Mouse (Mus musculus): ENCODE data around the gene Fetub. TPM values are rescaled to one million over a fixed set of nuclear protein-coding genes. Genes with fewer than 3 reads are reported as not detected.
"Not testable (repeated sequence)": the region's sequence is repeated elsewhere in the genome, so short reads cannot be mapped to it uniquely, and the experiment has no call there.

The Fetub gene
- total RNA-seq, 2 experiments from 2014 or later, result 0.25 TPM; not detected in 1

GRCm38 (mm10) chr16:22901326-22901725 lies 16.8 kb upstream of the Fetub start:
- no peak for DNase-seq (ENCODE audit: extremely low spot score in 1 of 2, low spot score in 1 of 2)

GRCm38 (mm10) chr16:22909290-22909689 lies 8.8 kb upstream of the Fetub start:
- no peak for DNase-seq (ENCODE audit: extremely low spot score in 1 of 2, low spot score in 1 of 2)

GRCm38 (mm10) chr16:22911986-22912385 lies 6.1 kb upstream of the Fetub start:
- DNase-seq (ENCODE audit: extremely low spot score in 1 of 2, low spot score in 1 of 2), result no peak

GRCm38 (mm10) chr16:22912886-22913285 lies 5.2 kb upstream of the Fetub start:
- no peak for DNase-seq (ENCODE audit: extremely low spot score in 1 of 2, low spot score in 1 of 2)

DNA sequence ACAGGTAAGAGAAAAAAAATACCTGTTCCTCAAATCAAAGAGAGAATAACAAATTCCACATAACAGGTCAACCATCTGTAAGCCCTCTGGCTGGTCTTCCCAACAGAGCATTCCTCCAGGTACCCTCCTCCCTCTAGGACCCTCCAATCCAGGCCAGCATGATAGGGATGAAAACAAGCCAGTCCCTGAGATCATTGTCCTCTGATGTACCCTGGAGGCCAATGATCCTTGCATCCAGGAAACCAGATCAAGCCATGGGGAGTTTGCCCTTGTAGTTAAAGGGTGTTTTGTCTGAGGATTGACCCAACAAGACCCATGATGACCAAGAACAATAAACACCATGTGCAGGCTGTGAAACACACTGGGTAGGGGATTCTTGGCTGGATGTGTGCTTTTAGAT lies 3.9 kb upstream of the Fetub start:
- DNase-seq (ENCODE audit: extremely low spot score in 1 of 2, low spot score in 1 of 2), result no peak

DNA sequence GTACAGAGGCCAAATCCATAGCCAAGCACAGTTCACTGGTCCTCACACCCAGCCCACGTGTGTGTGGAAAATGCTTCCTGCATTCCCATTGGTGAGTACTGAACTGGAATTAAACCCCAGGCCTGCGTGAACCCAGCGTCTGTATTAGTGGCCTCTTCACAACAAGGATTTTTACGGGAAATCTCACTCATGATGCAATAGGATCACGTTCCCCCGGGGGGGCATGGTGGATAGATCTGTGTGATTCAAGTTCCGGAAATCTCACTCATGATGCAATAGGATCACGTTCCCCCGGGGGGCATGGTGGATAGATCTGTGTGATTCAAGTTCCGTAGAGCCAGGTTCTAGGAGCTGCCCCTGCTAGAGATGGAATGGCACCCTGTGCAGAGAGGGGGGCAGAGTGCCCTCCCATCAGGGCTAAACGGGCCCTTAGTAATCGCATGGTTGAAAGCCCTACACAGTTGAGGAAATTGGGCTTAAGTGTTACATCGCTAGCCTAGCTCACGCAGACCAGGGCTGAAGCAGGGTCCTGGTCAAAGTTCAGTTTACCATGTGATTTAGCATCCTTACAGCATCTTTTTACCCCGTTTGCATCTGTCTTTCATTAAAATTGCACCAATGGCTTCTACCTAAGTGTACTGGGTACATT lies 654 bp downstream of the Fetub start:
- DNase-seq (ENCODE audit: extremely low spot score in 1 of 2, low spot score in 1 of 2), result no peak

DNA sequence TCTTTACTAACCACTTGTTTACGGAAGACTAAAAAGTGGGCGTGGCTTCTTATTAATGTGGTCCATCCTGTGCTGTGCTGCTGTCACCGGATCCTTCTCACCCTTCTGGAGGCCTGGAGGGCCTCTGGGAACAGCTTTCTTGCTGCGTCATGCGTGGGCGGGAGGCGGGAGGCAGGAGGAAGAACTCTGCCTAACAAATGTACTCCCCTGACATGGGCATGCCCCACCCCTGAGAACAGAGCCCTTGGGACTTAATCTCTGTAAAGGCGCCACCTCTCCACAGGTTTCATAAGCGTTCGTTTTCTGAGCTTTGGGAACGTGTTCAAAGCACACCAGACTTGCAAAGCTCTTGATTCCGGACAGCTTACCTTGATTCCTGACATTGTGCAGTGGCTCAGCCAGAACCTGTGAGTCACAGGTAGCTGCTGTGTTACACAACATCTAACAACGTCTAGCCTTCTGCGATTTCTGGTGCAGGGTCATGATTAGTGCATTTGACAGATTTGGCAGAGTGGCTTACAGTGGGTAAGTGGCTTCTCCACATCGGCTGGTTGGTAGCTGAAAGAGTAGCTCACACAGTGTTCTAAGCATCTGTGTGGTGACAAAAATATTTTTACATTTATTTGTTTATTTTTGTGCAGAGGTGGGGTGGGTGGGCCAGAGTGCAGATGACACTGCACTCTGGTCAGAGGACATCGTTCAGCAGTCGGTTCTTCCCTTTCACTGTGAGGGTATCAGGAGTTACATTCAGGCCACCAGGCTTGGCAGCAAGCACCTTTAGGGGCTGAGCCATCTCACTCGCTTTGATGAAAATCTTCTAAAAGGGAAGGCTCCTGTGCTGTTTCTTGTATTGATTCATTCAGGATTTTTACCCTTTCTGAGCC lies 2.1 kb downstream of the Fetub start:
- DNase-seq (ENCODE audit: extremely low spot score in 1 of 2, low spot score in 1 of 2), result no peak

- DNase-seq (ENCODE audit: extremely low spot score in 1 of 2, low spot score in 1 of 2), result no peak
Measured at GRCm38 (mm10) chr16:22921761-22922160, 3.6 kb downstream of the Fetub start.

DNA sequence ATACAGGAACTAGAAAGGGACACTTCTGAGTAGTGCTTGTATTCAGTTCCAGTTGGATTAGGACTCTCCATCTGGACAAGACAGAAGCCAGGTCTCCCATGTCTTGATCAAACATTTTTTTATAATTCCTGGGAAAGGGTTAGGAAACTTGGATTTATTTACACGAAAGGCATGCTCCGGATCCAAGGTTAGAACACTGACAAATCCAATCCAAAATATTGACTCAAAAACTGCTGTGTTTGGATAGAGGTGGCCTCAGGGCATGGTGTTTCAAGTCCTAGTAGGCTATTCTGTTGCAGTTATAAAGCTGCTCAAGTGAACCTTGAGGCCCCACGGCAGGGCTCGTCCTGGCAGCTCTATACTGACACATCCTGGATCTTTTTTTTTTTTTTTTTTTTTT lies 4.3 kb downstream of the Fetub start:
- no peak for DNase-seq (ENCODE audit: extremely low spot score in 1 of 2, low spot score in 1 of 2)

DNA sequence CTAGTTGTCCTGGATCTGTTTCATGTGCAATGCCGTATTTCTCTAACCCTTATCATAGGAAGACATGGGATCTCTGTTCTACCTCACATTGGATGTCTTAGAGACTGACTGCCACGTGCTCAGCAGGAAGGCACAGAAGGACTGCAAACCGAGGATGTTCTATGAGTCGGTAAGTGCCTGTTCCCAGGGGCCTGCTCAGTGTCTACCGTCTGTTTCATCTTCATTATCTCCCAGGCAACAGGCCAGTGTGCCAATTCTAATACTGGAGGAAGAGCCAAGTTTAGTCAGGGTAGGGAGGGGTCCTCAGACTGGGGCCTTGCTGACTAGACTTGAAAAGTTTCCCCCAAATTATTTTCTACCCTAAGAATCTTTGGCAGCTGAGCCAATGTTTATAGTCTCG lies 11.4 kb downstream of the Fetub start:
- no peak for DNase-seq (ENCODE audit: extremely low spot score in 1 of 2, low spot score in 1 of 2)

DNA sequence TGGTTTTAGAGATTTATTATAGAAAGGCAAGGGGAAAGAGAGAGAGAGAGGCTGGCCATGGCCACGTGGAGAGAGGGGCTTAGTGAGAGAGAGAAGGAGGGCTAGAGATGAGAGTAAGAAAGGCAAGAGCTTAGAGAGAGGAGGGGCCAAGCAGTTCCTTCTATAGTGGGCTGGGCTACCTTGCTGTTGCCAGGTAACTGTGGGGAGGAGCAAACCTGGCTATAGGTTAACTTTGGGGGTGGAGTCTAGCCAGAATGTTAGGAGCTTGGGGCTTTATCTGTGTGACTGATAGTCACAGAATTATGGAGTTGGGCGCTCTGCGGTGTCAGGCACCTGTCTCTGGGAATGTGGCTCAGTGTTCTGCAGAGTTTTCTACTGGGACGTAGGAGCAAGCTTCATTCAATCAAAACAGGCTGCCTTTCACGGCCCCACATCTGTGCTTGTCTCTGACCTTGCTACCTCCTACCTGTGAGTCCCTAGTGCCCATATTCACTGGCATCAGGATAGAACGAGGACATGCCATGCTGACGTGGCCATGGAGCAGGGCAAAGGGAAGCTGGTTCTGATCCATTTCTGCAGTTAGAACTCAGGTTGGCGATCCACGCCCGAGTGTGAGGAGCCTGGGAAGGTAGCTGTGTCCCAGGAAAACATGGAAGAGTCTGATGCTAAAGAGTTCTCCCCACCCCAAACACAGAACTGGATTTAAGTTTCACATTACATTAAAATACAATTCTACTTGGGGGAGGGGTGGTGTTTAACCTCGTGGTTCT lies 13.5 kb downstream of the Fetub start:
- DNase-seq (ENCODE audit: extremely low spot score in 1 of 2, low spot score in 1 of 2), result no peak

DNA sequence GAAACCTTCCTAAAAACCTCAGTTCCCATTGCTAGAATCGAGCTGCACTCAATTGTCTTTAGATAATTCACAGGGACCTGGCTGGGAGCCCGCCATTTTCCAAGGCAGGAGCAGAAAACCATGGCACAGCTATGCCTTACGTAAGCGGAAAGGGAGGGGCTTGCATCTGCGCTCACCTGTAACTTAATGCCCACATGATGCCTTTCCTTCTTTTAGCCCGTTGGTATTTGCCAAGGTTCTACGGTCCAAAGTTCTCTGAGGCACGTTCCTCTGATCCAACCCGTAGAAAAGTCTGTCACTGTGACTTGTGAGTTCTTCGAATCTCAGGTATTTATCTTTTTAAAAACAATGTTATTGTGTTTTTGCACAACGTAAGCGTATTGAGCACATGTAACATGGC lies 19.5 kb downstream of the Fetub start:
- no peak for DNase-seq (ENCODE audit: extremely low spot score in 1 of 2, low spot score in 1 of 2)

DNA sequence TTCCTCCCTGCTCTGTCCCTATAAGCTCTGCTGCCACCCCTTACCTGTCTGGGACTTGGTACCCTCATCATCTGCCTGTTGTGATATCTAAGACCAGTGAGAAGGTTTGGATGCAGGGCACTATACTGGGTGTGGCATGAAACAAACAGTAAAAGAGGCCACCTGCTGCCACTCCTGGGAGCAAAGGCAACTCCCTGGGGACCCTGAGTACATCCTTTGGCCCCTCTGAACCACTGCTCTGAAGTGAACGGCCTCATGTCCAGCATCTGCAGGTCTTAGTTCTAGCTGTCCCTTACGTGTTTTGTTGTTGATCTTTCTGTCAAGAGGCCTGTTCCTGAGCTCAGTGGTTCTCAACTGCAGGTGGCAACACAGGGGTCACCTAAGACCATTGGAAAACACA lies 20.4 kb downstream of the Fetub start:
- DNase-seq (ENCODE audit: extremely low spot score in 1 of 2, low spot score in 1 of 2), result no peak

DNA sequence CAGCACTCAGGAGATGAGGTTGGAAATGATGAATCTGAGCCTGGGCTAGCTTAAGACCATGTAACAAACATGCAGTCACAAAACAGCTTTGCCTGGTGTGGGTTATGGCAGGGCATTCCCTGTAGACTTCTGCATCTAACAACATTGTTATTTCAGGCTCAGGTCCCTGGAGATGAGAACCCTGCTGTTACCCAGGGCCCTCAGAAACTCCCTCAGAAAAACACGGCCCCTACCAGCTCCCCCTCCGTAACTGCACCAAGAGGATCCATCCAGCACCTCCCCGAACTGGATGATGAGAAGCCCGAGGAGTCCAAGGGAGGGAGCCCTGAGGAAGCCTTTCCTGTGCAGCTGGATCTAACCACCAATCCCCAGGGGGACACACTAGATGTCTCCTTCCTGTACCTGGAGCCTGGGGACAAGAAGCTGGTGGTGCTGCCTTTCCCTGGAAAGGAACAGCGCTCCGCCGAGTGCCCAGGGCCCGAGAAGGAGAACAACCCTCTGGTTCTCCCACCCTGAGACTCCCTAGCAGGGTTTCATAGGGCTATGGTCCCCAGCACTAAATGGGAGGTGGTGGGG lies 21.1 kb downstream of the Fetub start:
- DNase-seq (ENCODE audit: extremely low spot score in 1 of 2, low spot score in 1 of 2), result no peak

GRCm38 (mm10) chr16:22941825-22942476 lies 23.8 kb downstream of the Fetub start:
- DNase-seq (ENCODE audit: extremely low spot score in 1 of 2, low spot score in 1 of 2), result not testable (repeated sequence)

DNA sequence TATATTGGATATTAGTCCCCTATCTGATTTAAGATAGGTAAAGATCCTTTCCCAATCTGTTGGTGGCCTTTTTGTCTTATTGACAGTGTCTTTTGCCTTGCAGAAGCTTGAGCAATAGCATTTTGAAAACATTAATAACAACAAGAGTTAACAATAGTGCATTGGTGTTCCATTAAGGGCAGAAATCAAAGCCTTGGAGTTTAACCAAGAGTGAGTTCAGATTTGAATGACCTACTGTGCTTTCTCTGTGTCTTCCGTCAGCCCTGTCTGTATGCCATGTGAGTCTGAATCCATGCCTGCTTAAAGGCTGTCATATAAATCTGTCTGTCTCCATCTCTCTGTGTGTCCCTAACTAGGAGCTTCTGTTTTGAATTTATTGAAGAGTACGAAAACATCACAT lies 29.2 kb downstream of the Fetub start:
- no peak for DNase-seq (ENCODE audit: extremely low spot score in 1 of 2, low spot score in 1 of 2)

DNA sequence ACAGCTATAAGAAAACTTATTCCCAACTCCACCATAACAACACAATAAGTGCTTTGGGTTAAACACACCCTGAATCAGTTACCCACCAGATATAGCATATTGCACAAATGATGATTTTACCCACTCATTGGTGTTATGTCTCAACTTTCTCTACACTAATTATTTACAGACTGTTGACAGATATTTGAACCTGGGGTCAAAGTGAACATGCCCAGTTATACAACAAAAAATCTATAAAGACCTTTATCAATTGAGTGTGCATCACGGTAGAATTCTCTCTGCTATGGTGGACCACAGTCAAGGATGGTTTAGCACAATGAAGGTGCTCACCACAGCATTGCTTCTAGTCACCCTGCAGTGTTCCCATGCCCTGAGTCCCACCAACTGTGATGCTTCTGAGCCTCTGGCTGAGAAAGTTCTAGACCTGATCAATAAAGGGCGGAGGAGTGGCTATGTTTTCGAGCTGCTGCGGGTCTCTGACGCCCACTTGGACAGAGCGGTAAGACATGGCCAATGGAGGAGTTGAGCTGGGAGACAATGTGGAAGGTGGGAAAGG lies 32.8 kb downstream of the Fetub start, which contains the start of gene Hrg:
TSS of gene Hrg (plus strand) at position 233 of the 556 bp plus-strand sequence.
- no peak for DNase-seq (ENCODE audit: extremely low spot score in 1 of 2, low spot score in 1 of 2)

- DNase-seq (ENCODE audit: extremely low spot score in 1 of 2, low spot score in 1 of 2), result no peak
Measured at GRCm38 (mm10) chr16:22953069-22953468, 34.9 kb downstream of the Fetub start.

GRCm38 (mm10) chr16:22955397-22956084 lies 37.4 kb downstream of the Fetub start:
- DNase-seq (ENCODE audit: extremely low spot score in 1 of 2, low spot score in 1 of 2), result no peak
